Mouse (Mus musculus) spleen, adult 2 months (tissue): Measurements from ENCODE around the gene Cryzl2.

Source experiments
- CTCF ChIP-seq: fragments of 200-500 bp; IDR thresholded peaks from 2 replicates; pipeline ENCODE4 v1.5.1; 2011; ENCODE audit warnings: mild to moderate bottlenecking, inconsistent platforms; ENCODE audit not compliant: insufficient read depth, insufficient read length, insufficient replicate concordance; ENCODE audit errors: extremely low read depth
- POLR2A ChIP-seq: fragments of 200-500 bp; IDR thresholded peaks from 2 replicates; pipeline ENCODE4 v1.6.1; 2011; ENCODE audit warnings: low read depth, low read length, inconsistent platforms

DNA sequence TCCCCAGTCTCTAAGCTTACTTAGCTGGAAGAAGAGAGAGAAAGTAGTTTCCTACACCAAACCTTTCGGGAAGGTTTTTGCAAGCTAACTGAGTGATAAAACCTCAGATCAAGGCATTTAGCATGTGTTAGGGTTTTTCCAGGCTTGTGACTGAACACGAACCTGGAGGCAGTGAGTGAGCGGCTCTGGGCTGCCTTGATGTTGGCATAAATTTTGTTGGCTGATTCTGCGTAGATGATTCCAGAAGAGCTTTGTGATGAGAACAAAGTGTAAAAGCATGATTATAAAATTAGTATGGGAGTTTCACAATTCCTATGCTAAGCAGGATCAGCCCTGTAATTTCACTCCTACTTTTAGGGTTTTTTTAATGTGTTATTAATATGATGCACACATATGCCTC lies 30.8 kb upstream of the Cryzl2 start:
- TF ChIP-seq CTCF (no peak), POLR2A (no peak)
